Mouse (Mus musculus) midbrain, embryonic 15.5 days (tissue): ENCODE results near the gene Itga3. TPM values are rescaled to one million over a fixed set of nuclear protein-coding genes. Genes with fewer than 3 reads are reported as not detected.

Source experiments
- ATAC-seq: fragments of 200-750 bp; cut with Nextera tagmentation; replicated peaks from 2 replicates; pipeline ENCODE4 v1.8.0; 2017; ENCODE audit warnings: moderate TSS enrichment
- H3K27ac ChIP-seq: fragments of 300-500 bp; sonication (generic); 2 replicates; pipeline ENCODE4 v1.5.1; 2015; ENCODE audit warnings: mild to moderate bottlenecking, inconsistent platforms
- H3K27me3 ChIP-seq: fragments of 300-500 bp; sonication (generic); replicated peaks from 2 replicates; pipeline ENCODE4 v1.6.1; 2015; ENCODE audit warnings: inconsistent platforms
- H3K36me3 ChIP-seq: fragments of 300-500 bp; sonication (generic); replicated peaks from 2 replicates; pipeline ENCODE4 v1.6.1; 2015; ENCODE audit warnings: inconsistent platforms
- H3K4me1 ChIP-seq: fragments of 300-500 bp; sonication (generic); 2 replicates; pipeline ENCODE4 v1.6.1; 2015; ENCODE audit warnings: inconsistent platforms
- H3K4me2 ChIP-seq: fragments of 300-500 bp; sonication (generic); 2 replicates; pipeline ENCODE4 v1.6.1; 2015; ENCODE audit warnings: inconsistent platforms, mild to moderate bottlenecking, moderate library complexity
- H3K4me3 ChIP-seq: fragments of 300-500 bp; sonication (generic); 2 replicates; pipeline ENCODE4 v1.5.1; 2015; ENCODE audit warnings: mild to moderate bottlenecking, inconsistent platforms
- H3K9ac ChIP-seq: fragments of 300-500 bp; sonication (generic); 2 replicates; pipeline ENCODE4 v1.6.1; 2015; ENCODE audit warnings: mild to moderate bottlenecking, inconsistent platforms
- H3K9me3 ChIP-seq: fragments of 300-500 bp; sonication (generic); 2 replicates; pipeline ENCODE4 v1.6.1; 2016; ENCODE audit warnings: inconsistent platforms
- WGBS: fragments of 180-500 bp; shearing (Covaris S2); methylation state at CpG from one replicate; pipeline ENCODE4 v1.1.7; 2015; ENCODE audit warnings: mixed read lengths; 5-methylcytosine and 5-hydroxymethylcytosine counted together
- polyA plus RNA-seq: library from polyadenylated mRNA; unstranded; fragments of >200 nt; fragmentation: Nextera tagmentation; extraction: Ambion mirVana; gene quantifications from 2 replicates; pipeline ENCODE4 v1.2.1, GENCODE M21; 2015

The Itga3 gene
- polyA plus RNA-seq, 1 experiment from 2014 or later, result 17.2 TPM

GRCm38 (mm10) chr11:95088286-95088685 lies 11.7 kb upstream of the Itga3 start:
- H3K36me3 ChIP-seq, result no peaks in the 10 kb centered on the region
- no peak overlapping the region for H3K9ac ChIP-seq
- H3K4me3 ChIP-seq, result no peak overlapping the region
- H3K4me1 ChIP-seq, result 0 out of 2 replicates have a peak, but pooled peaks cover 2% of the 10 kb centered on the region
- no peaks in the 10 kb centered on the region; the same call in 1 of the 2 replicates for H3K27me3 ChIP-seq
- no peak overlapping the region for H3K27ac ChIP-seq
- H3K9me3 ChIP-seq, result no peaks in the 10 kb centered on the region
- no peak for ATAC-seq
- 64% methylated on average over 7 of the region's 7 CpGs for WGBS
- no peak overlapping the region for H3K4me2 ChIP-seq

GRCm38 (mm10) chr11:95087301-95088228 lies 11.0 kb upstream of the Itga3 start:
- H3K27ac ChIP-seq, result no peak overlapping the region
- no peaks in the 10 kb centered on the region for H3K27me3 ChIP-seq
- no peaks in the 10 kb centered on the region for H3K9me3 ChIP-seq
- no peak overlapping the region for H3K4me2 ChIP-seq
- H3K36me3 ChIP-seq, result no peaks in the 10 kb centered on the region
- H3K4me1 ChIP-seq, result 0 out of 2 replicates have a peak, but pooled peaks cover 2% of the 10 kb centered on the region
- no peak overlapping the region for H3K4me3 ChIP-seq
- 70% methylated on average over 17 of the region's 17 CpGs for WGBS
- ATAC-seq, result no peak
- H3K9ac ChIP-seq, result no peak overlapping the region

- H3K9me3 ChIP-seq, result no peaks in the 10 kb centered on the region
- 64% methylated on average over 5 of the region's 5 CpGs for WGBS
- no peak for ATAC-seq
- no peaks in the 10 kb centered on the region for H3K27me3 ChIP-seq
- H3K27ac ChIP-seq, result no peak overlapping the region
- H3K4me1 ChIP-seq, result 0 out of 2 replicates have a peak, but pooled peaks cover 2% of the 10 kb centered on the region
- H3K4me2 ChIP-seq, result no peak overlapping the region
- no peak overlapping the region for H3K4me3 ChIP-seq
- no peak overlapping the region for H3K9ac ChIP-seq
- H3K36me3 ChIP-seq, result no peaks in the 10 kb centered on the region
These were observed 9.6 kb upstream of the Itga3 start for GRCm38 (mm10) chr11:95086229-95086628.

GRCm38 (mm10) chr11:95085710-95086109 lies 9.1 kb upstream of the Itga3 start:
- Histone ChIP-seq H3K4me3 (no peak overlapping the region), H3K27ac (no peak overlapping the region), H3K9ac (no peak overlapping the region), H3K4me2 (no peak overlapping the region), H3K36me3 (no peaks in the 10 kb centered on the region), H3K27me3 (no peaks in the 10 kb centered on the region), H3K4me1 (0 out of 2 replicates have a peak, but pooled peaks cover 2% of the 10 kb centered on the region), H3K9me3 (no peaks in the 10 kb centered on the region)
- ATAC-seq, result no peak
- WGBS, result 16% methylated on average over 5 of the region's 5 CpGs

- Histone ChIP-seq H3K9ac (no peak overlapping the region), H3K36me3 (no peaks in the 10 kb centered on the region), H3K9me3 (no peaks in the 10 kb centered on the region), H3K4me3 (no peak overlapping the region), H3K27ac (no peak overlapping the region), H3K27me3 (no peaks in the 10 kb centered on the region), H3K4me1 (0 out of 2 replicates have a peak, but pooled peaks cover 2% of the 10 kb centered on the region), H3K4me2 (no peak overlapping the region)
- ATAC-seq, result no peak
- WGBS, result 33% methylated on average over 5 of the region's 5 CpGs
These were observed 8.3 kb upstream of the Itga3 start for GRCm38 (mm10) chr11:95084811-95085382.

- Histone ChIP-seq H3K27ac (no peak overlapping the region), H3K9me3 (no peaks in the 10 kb centered on the region), H3K9ac (no peak overlapping the region), H3K4me2 (no peak overlapping the region), H3K4me1 (0 out of 2 replicates have a peak, but pooled peaks cover 2% of the 10 kb centered on the region), H3K4me3 (no peak overlapping the region), H3K36me3 (no peaks in the 10 kb centered on the region), H3K27me3 (peaks cover under 1% of the 10 kb centered on the region)
- 31% methylated on average over 4 of the region's 4 CpGs for WGBS
- ATAC-seq, result no peak
These were observed 7.6 kb upstream of the Itga3 start for GRCm38 (mm10) chr11:95084175-95084574.

GRCm38 (mm10) chr11:95082896-95083295 lies 6.3 kb upstream of the Itga3 start:
- H3K4me1 ChIP-seq, result 0 out of 2 replicates have a peak, but pooled peaks cover 2% of the 10 kb centered on the region
- no peak overlapping the region for H3K4me3 ChIP-seq
- WGBS, result 90% methylated on average over 7 of the region's 7 CpGs
- H3K36me3 ChIP-seq, result no peaks in the 10 kb centered on the region
- no peak overlapping the region for H3K9ac ChIP-seq
- no peak overlapping the region for H3K4me2 ChIP-seq
- peaks cover 13% of the 10 kb centered on the region for H3K27me3 ChIP-seq
- no peaks in the 10 kb centered on the region for H3K9me3 ChIP-seq
- ATAC-seq, result no peak
- H3K27ac ChIP-seq, result no peak overlapping the region

DNA sequence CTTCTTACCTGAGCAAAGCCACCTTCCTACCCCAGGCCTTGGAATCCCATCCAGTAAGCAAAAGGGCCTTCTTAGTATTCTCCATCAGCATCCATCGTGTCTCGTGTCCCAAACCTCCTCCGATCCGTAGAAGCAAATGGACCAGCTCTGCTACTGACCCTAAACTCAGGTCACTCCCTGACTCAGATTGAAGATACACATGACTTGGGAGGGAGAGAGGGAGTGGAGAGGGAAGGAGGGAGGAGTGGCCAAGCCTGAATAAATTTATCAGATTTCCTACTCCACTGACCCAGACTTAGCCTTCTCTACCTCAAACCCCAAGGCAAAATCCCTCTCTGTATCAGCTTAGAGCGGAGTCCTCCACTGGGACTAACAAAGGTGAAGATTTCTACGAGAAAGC lies 4.2 kb upstream of the Itga3 start:
- Histone ChIP-seq H3K4me2 (no peak overlapping the region), H3K9ac (no peak overlapping the region), H3K9me3 (no peaks in the 10 kb centered on the region), H3K4me3 (no peak overlapping the region), H3K27me3 (peaks cover 21% of the 10 kb centered on the region), H3K27ac (no peak overlapping the region), H3K4me1 (peaks cover 14% of the 10 kb centered on the region), H3K36me3 (no peaks in the 10 kb centered on the region)
- whole genome bisulfite sequencing, result 79% methylated on average over 6 of the region's 6 CpGs
- ATAC-seq, result no peak

GRCm38 (mm10) chr11:95079256-95079875 lies 2.8 kb upstream of the Itga3 start:
- Histone ChIP-seq H3K4me2 (no peak overlapping the region), H3K27ac (no peak overlapping the region), H3K9me3 (no peaks in the 10 kb centered on the region), H3K9ac (no peak overlapping the region), H3K4me1 (peaks cover 28% of the 10 kb centered on the region), H3K4me3 (no peak overlapping the region), H3K27me3 (peaks cover 33% of the 10 kb centered on the region), H3K36me3 (no peaks in the 10 kb centered on the region)
- ATAC-seq, result no peak
- WGBS, result 84% methylated on average over 6 of the region's 6 CpGs

GRCm38 (mm10) chr11:95077956-95078355 lies 1.4 kb upstream of the Itga3 start:
- Histone ChIP-seq H3K4me1 (peaks cover 29% of the 10 kb centered on the region), H3K36me3 (no peaks in the 10 kb centered on the region), H3K9ac (no peak overlapping the region), H3K9me3 (no peaks in the 10 kb centered on the region), H3K27me3 (peaks cover 36% of the 10 kb centered on the region), H3K4me3 (no peak overlapping the region), H3K4me2 (no peak overlapping the region), H3K27ac (no peak overlapping the region)
- WGBS, result 58% methylated on average over 7 of the region's 7 CpGs
- ATAC-seq, result no peak

GRCm38 (mm10) chr11:95076041-95076535 lies 513 bp downstream of the Itga3 start:
- Histone ChIP-seq H3K27ac (peak overlapping the region; percentile 82), H3K4me2 (peak overlapping the region; percentile 90), H3K27me3 (peaks cover 36% of the 10 kb centered on the region), H3K4me3 (peak overlapping the region; percentile 75), H3K36me3 (no peaks in the 10 kb centered on the region), H3K9me3 (no peaks in the 10 kb centered on the region), H3K9ac (peak overlapping the region; percentile 75), H3K4me1 (peaks cover 29% of the 10 kb centered on the region)
- WGBS, result under 1% methylated on average over 42 of the region's 42 CpGs
- peak; percentile 77 for ATAC-seq
